Mouse (Mus musculus) C3H10T1/2 (cell line): ENCODE measurements around the gene Hp1bp3. TPM values are rescaled to one million over a fixed set of nuclear protein-coding genes. Genes with fewer than 3 reads are reported as not detected.

ENCODE experiments used
- polyA plus RNA-seq, 2 experiments: library from polyadenylated mRNA; unstranded; fragments of >200 nt; fragmentation: generic; extraction: Trizol; gene quantifications; one replicate each; pipeline ENCODE4 v1.2.1; 2012; ENCODE audit warnings: missing spikeins in 2 of 2

Hp1bp3 gene
- polyA plus RNA-seq: 10 to 100 TPM in 1 of 2 experiments, 1 to 10 TPM in 1; 9.9 to 69.8 TPM

DNA sequence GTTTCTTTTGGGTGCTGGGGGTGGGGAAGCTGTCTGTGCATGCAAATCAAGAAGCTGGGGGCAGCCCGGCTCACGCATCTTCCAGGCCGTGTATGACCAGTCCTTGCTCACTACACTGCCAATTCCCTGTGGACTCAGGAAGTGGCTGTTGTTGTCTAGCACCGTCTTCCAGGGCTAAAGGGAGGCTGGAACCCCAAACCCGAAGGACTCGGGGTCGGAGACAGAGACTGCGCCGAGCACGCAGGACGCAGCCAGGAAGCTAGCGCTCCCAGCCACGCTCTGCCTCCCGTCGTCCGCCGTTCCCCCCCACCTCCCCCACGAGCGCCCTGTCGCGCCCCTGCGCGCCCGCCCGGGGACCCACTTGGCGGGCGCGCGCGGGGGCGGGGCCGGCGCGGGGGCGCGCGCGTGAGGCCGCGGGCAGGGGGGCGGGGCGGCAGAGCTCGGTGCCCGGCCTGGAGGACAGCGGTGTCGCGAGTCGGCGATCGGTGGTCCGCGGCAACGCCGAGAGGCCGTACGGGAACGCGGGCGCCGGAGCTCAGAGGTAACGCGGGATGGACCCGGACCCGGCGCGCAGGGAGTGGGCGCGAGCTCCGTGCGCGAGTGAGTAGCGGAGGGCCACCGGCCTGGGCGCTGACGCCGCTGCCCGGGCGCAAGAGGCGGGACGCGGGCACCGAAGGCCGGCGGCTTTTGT lies at the start of gene Hp1bp3:
TSS of gene Hp1bp3 (plus strand) at position 97 of the 691 bp plus-strand sequence.

DNA sequence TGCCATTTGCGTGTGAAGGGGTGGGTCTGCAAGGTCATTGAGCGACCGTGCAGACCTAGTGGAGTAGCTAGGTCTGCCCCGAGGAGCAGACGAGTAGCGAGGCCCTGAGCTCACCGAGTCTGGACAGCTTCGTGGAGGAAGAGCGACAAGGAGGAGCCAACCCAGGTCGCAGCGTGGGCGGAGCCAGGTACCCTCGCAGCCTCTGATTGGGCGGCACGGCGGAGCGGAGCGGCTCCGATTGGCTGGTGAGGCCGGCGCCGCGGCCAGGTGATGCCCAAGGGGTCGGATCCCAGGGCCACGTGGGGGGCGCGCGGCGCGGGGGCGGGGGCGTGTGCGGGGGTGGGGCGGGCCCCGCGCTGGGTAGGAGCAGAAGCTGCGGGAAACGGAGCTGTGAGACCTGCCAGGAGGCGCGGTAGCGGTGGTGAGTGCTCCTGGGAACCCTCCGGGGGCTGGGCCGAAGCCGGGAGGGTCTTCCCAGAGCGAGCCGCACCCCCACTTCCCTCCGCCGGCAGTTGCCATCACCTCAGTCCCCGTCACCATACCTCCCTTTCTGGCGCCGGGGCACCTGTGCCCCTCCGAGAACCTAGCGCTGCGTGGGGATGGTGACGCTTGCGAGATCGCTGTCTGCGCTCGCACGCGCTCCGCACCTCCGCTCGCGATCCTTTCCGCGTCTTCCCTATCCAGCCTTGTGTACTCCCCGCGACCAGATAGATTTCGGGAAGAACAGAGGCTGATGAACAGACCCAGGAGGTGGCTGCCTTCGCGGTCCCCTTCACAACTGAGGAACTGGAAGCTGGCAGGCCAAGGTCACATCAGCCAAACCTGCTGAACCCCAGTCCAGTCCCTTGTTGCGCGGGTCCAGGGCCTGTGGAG lies 34.2 kb downstream of the Hp1bp3 start, which contains the start of the genes Sh2d5 and Kif17:
TSS of gene Sh2d5 (plus strand) at position 316 of the 873 bp plus-strand sequence.
TSS of gene Kif17 (plus strand) at position 348 of the 873 bp plus-strand sequence.

Other genes with a start within 250 kb of the Hp1bp3 start
- gene Eif4g3, start 223.3 kb upstream of the Hp1bp3 start, polyA plus RNA-seq: 10 to 100 TPM in 1 of 2 experiments, 1 to 10 TPM in 1; 2.8 to 20.5 TPM
- gene Sh2d5, start 34.1 kb downstream of the Hp1bp3 start, polyA plus RNA-seq: under 1 TPM; 0.06 to 0.35 TPM
- gene Kif17, start 34.1 kb downstream of the Hp1bp3 start, polyA plus RNA-seq: under 1 TPM; 0.04 to 0.37 TPM
- gene Ddost, start 88.4 kb downstream of the Hp1bp3 start, polyA plus RNA-seq: 100 to 1,000 TPM; 147 to 257 TPM
- gene Pink1, start 110.0 kb downstream of the Hp1bp3 start, polyA plus RNA-seq: 10 to 100 TPM; 19.0 to 74.3 TPM
- gene Cda, start 151.7 kb downstream of the Hp1bp3 start, polyA plus RNA-seq: 10 to 100 TPM; 64.5 to 81.4 TPM
- gene Fam43b, start 180.2 kb downstream of the Hp1bp3 start, polyA plus RNA-seq: not detected
- 10 to 100 TPM; 15.4 to 17.9 TPM for gene Mul1, start 218.4 kb downstream of the Hp1bp3 start, polyA plus RNA-seq
- gene Camk2n1, start 238.0 kb downstream of the Hp1bp3 start, polyA plus RNA-seq: under 1 TPM; 0.05 to 0.34 TPM